Mouse (Mus musculus): ENCODE data around the gene Grip1. TPM values are rescaled to one million over a fixed set of nuclear protein-coding genes. Genes with fewer than 3 reads are reported as not detected.
A peak's percentile ranks its signal among the peaks of the same experiment; 100 is the strongest.

Gene Grip1
- polyA plus RNA-seq, 1 experiment from 2014 or later, result 2.8 TPM

GRCm38 (mm10) chr10:119437319-119437718 lies 16.3 kb upstream of the Grip1 start:
- no peak for DNase-seq (ENCODE audit: low spot score)
- 79% methylated on average over 3 of the region's 3 CpGs for WGBS
- Histone ChIP-seq H3K27ac (no peak overlapping the region), H3K4me3 (no peak overlapping the region), H3K4me1 (no peaks in the 10 kb centered on the region), H3K27me3 (ENCODE audit: low read depth, poor library complexity, severe bottlenecking) (no peaks in the 10 kb centered on the region), H3K36me3 (no peaks in the 10 kb centered on the region), H3K9me3 (replicated peaks) (no peaks in the 10 kb centered on the region)

- Histone ChIP-seq H3K4me3 (no peak overlapping the region), H3K27ac (no peak overlapping the region), H3K36me3 (no peaks in the 10 kb centered on the region), H3K27me3 (ENCODE audit: low read depth, poor library complexity, severe bottlenecking) (no peaks in the 10 kb centered on the region), H3K9me3 (replicated peaks) (no peaks in the 10 kb centered on the region), H3K4me1 (0 out of 2 replicates have a peak, but pooled peaks cover 3% of the 10 kb centered on the region)
- 59% methylated on average over 6 of the region's 6 CpGs for WGBS
- DNase-seq (ENCODE audit: low spot score), result no peak
Measured at GRCm38 (mm10) chr10:119441743-119442142, 11.9 kb upstream of the Grip1 start.

- peaks cover 6% of the 10 kb centered on the region; the same call in 1 of the 2 replicates for H3K27me3 ChIP-seq (ENCODE audit: low read depth, poor library complexity, severe bottlenecking)
- H3K4me3 ChIP-seq, result no peak overlapping the region
- H3K27ac ChIP-seq, result no peak overlapping the region
- DNase-seq (ENCODE audit: low spot score), result no peak
- no peaks in the 10 kb centered on the region for H3K9me3 ChIP-seq (replicated peaks)
- WGBS, result 86% methylated on average over 14 of the region's 14 CpGs
- no peaks in the 10 kb centered on the region for H3K36me3 ChIP-seq
- H3K4me1 ChIP-seq, result peaks cover 4% of the 10 kb centered on the region; the same call in 1 of the 2 replicates
Measured at GRCm38 (mm10) chr10:119447392-119447914, 6.2 kb upstream of the Grip1 start.

GRCm38 (mm10) chr10:119447930-119448329 lies 5.7 kb upstream of the Grip1 start:
- Histone ChIP-seq H3K4me3 (no peak overlapping the region), H3K36me3 (no peaks in the 10 kb centered on the region)
- 93% methylated on average over 3 of the region's 3 CpGs for WGBS

GRCm38 (mm10) chr10:119452698-119453097 lies 932 bp upstream of the Grip1 start:
- peaks cover 21% of the 10 kb centered on the region; the same call in 1 of the 2 replicates for H3K27me3 ChIP-seq (ENCODE audit: low read depth, poor library complexity, severe bottlenecking)
- 41% methylated on average over 5 of the region's 5 CpGs for WGBS
- no peaks in the 10 kb centered on the region for H3K9me3 ChIP-seq (replicated peaks)
- H3K36me3 ChIP-seq, result no peaks in the 10 kb centered on the region
- DNase-seq (ENCODE audit: low spot score), result no peak
- H3K4me1 ChIP-seq, result peaks cover 32% of the 10 kb centered on the region
- H3K27ac ChIP-seq, result peak overlapping the region; percentile 94; the same call in 1 of the 2 replicates
- peak overlapping the region; percentile 82 for H3K4me3 ChIP-seq

More at GRCm38 (mm10) chr10:119447930-119448329, 5.7 kb upstream of the Grip1 start:
- H3K9me3 ChIP-seq (replicated peaks), result no peaks in the 10 kb centered on the region
- H3K4me1 ChIP-seq, result peaks cover 8% of the 10 kb centered on the region
- DNase-seq (ENCODE audit: low spot score), result no peak
- H3K27ac ChIP-seq, result no peak overlapping the region
- peaks cover 11% of the 10 kb centered on the region; the same call in 1 of the 2 replicates for H3K27me3 ChIP-seq (ENCODE audit: low read depth, poor library complexity, severe bottlenecking)

- DNase-seq (ENCODE audit: low spot score), result peak; percentile 77
- WGBS, result under 1% methylated on average over 50 of the region's 57 CpGs
Measured at GRCm38 (mm10) chr10:119454106-119454667, 557 bp downstream of the Grip1 start.

GRCm38 (mm10) chr10:119454668-119455542 lies 1.3 kb downstream of the Grip1 start:
- under 1% methylated on average over 31 of the region's 31 CpGs for WGBS
- H3K27ac ChIP-seq, result peak overlapping the region; percentile 94
- no peaks in the 10 kb centered on the region for H3K9me3 ChIP-seq (replicated peaks)
- H3K4me3 ChIP-seq, result peak overlapping the region; percentile 82
- DNase-seq (ENCODE audit: low spot score), result peak; percentile 62
- peaks cover 42% of the 10 kb centered on the region for H3K4me1 ChIP-seq
- peaks cover 21% of the 10 kb centered on the region; the same call in 1 of the 2 replicates for H3K27me3 ChIP-seq (ENCODE audit: low read depth, poor library complexity, severe bottlenecking)
- H3K36me3 ChIP-seq, result no peaks in the 10 kb centered on the region

More at GRCm38 (mm10) chr10:119454106-119454667, 557 bp downstream of the Grip1 start:
- Histone ChIP-seq H3K36me3 (no peaks in the 10 kb centered on the region), H3K4me3 (peak overlapping the region; percentile 82), H3K27ac (peak overlapping the region; percentile 94), H3K4me1 (peaks cover 34% of the 10 kb centered on the region), H3K9me3 (replicated peaks) (no peaks in the 10 kb centered on the region), H3K27me3 (ENCODE audit: low read depth, poor library complexity, severe bottlenecking) (peaks cover 21% of the 10 kb centered on the region; the same call in 1 of the 2 replicates)

GRCm38 (mm10) chr10:119455543-119455940 lies 1.9 kb downstream of the Grip1 start:
- Histone ChIP-seq H3K27ac (no peak overlapping the region), H3K4me1 (peaks cover 48% of the 10 kb centered on the region), H3K27me3 (ENCODE audit: low read depth, poor library complexity, severe bottlenecking) (peaks cover 21% of the 10 kb centered on the region; the same call in 1 of the 2 replicates), H3K4me3 (peak overlapping the region; percentile 82), H3K36me3 (no peaks in the 10 kb centered on the region), H3K9me3 (replicated peaks) (no peaks in the 10 kb centered on the region)
- no peak for DNase-seq (ENCODE audit: low spot score)
- WGBS, result 23% methylated on average over 10 of the region's 10 CpGs

GRCm38 (mm10) chr10:119457121-119457520 lies 3.5 kb downstream of the Grip1 start:
- 84% methylated on average over 5 of the region's 5 CpGs for WGBS
- H3K4me3 ChIP-seq, result no peak overlapping the region
- H3K27ac ChIP-seq, result no peak overlapping the region
- H3K36me3 ChIP-seq, result no peaks in the 10 kb centered on the region
- peaks cover 18% of the 10 kb centered on the region; the same call in 1 of the 2 replicates for H3K27me3 ChIP-seq (ENCODE audit: low read depth, poor library complexity, severe bottlenecking)
- H3K9me3 ChIP-seq (replicated peaks), result no peaks in the 10 kb centered on the region
- H3K4me1 ChIP-seq, result peaks cover 53% of the 10 kb centered on the region
- DNase-seq (ENCODE audit: low spot score), result no peak

- no peak overlapping the region for H3K4me3 ChIP-seq
- 0 out of 2 replicates have a peak, but pooled peaks cover 8% of the 10 kb centered on the region for H3K27me3 ChIP-seq (ENCODE audit: low read depth, poor library complexity, severe bottlenecking)
- peaks cover 39% of the 10 kb centered on the region for H3K4me1 ChIP-seq
- no peaks in the 10 kb centered on the region for H3K9me3 ChIP-seq (replicated peaks)
- H3K36me3 ChIP-seq, result no peaks in the 10 kb centered on the region
- WGBS, result 88% methylated on average over 2 of the region's 2 CpGs
- DNase-seq (ENCODE audit: low spot score), result no peak
- no peak overlapping the region for H3K27ac ChIP-seq
Measured at GRCm38 (mm10) chr10:119458991-119459390, 5.4 kb downstream of the Grip1 start.

- Histone ChIP-seq H3K4me1 (peaks cover 20% of the 10 kb centered on the region), H3K9me3 (replicated peaks) (no peaks in the 10 kb centered on the region), H3K27me3 (ENCODE audit: low read depth, poor library complexity, severe bottlenecking) (no peaks in the 10 kb centered on the region), H3K4me3 (no peak overlapping the region), H3K27ac (no peak overlapping the region), H3K36me3 (no peaks in the 10 kb centered on the region)
- WGBS, result 93% methylated on average over 7 of the region's 7 CpGs
- no peak for DNase-seq (ENCODE audit: low spot score)
Measured at GRCm38 (mm10) chr10:119463345-119463744, 9.7 kb downstream of the Grip1 start.

- H3K36me3 ChIP-seq, result no peaks in the 10 kb centered on the region
- H3K4me3 ChIP-seq, result no peak overlapping the region
- DNase-seq (ENCODE audit: low spot score), result no peak
- H3K9me3 ChIP-seq (replicated peaks), result no peaks in the 10 kb centered on the region
- WGBS, result 79% methylated on average over 7 of the region's 7 CpGs
- no peak overlapping the region for H3K27ac ChIP-seq
- H3K27me3 ChIP-seq (ENCODE audit: low read depth, poor library complexity, severe bottlenecking), result no peaks in the 10 kb centered on the region
- H3K4me1 ChIP-seq, result peaks cover 20% of the 10 kb centered on the region
Measured at GRCm38 (mm10) chr10:119463793-119464192, 10.2 kb downstream of the Grip1 start.

GRCm38 (mm10) chr10:119467976-119468375 lies 14.3 kb downstream of the Grip1 start:
- Histone ChIP-seq H3K27ac (no peak overlapping the region), H3K36me3 (no peaks in the 10 kb centered on the region), H3K9me3 (replicated peaks) (no peaks in the 10 kb centered on the region), H3K4me3 (no peak overlapping the region), H3K27me3 (ENCODE audit: low read depth, poor library complexity, severe bottlenecking) (no peaks in the 10 kb centered on the region), H3K4me1 (no peaks in the 10 kb centered on the region)
- no peak for DNase-seq (ENCODE audit: low spot score)
- WGBS, result 93% methylated on average over 18 of the region's 18 CpGs

Data from limb, embryonic 10.5 days (tissue).